Mouse (Mus musculus): ENCODE results near the gene Wdr25. TPM values are rescaled to one million over a fixed set of nuclear protein-coding genes. Genes with fewer than 3 reads are reported as not detected.

The Wdr25 gene
- total and polyA plus RNA-seq, 2 experiments = 9.4 to 11.4 TPM

DNA sequence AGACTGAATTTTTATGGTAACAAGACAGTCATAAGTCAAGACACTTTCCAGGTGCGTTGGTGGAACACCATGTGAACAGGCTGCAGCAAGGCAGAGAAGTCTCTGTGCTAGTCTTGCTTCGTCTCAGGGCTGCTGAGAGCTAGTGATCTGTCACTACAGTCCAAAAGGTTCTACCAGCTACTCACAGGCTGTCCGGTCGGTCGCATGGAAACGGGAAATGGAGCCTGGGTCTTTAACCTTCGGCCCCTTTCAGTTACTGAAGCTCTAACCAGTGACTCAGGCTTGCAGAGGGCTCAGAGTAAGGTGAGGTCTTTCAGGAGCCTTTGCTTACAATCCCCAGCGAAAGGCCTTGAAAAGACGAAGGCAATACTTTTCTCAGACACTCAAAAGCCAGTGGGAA lies 78.0 kb downstream of the Wdr25 start:
- 72% methylated on average over 9 of the region's 9 CpGs for WGBS
- no peaks in the 10 kb centered on the region for H3K27me3 ChIP-seq (ENCODE audit: control insufficient read depth, insufficient read depth, low read length)
- H3K36me3 ChIP-seq (ENCODE audit: control insufficient read depth, insufficient read depth, low read length) = no peaks in the 10 kb centered on the region
- no peaks in the 10 kb centered on the region for H3K4me1 ChIP-seq (ENCODE audit: control insufficient read depth, insufficient read depth, low read length)
- no peak overlapping the region for H3K27ac ChIP-seq (replicated peaks; ENCODE audit: insufficient read depth, low read depth, low read length)
- H3K4me3 ChIP-seq (ENCODE audit: insufficient read depth, low read depth, low read length) = no peak overlapping the region
- TF ChIP-seq POLR2A (IDR thresholded peaks at IDR 0.05; ENCODE audit: extremely low read depth, insufficient read depth, low read length) (no peak), CTCF (IDR thresholded peaks at IDR 0.05; ENCODE audit: low read depth, low read length) (no peak)
- DNase-seq (ENCODE audit: extremely low read depth, low read depth, low spot score) = no peak
- no peaks in the 10 kb centered on the region for H3K79me2 ChIP-seq (ENCODE audit: control insufficient read depth, insufficient read depth, low read length)
- no peak overlapping the region for H3K9ac ChIP-seq (ENCODE audit: low read depth, low read length)

DNA sequence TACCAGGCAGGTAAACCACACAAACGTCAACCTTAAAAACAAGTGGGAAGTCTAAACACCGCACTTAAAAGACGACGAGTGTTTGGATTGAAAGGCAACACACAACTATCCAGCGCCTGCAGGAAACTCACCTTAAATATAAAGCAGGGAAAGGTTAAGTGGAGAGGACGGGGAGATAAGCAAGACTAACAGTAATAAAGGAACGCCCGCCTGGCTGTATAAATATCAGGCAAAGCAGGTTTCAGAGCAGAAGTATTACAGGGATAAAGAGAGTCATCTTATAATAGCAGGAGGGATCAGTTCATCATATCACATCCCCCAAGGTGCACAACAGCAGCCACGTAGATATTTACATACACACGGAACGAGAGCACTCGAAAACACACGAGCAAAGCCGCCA lies 78.8 kb downstream of the Wdr25 start:
- Histone ChIP-seq H3K79me2 (ENCODE audit: control insufficient read depth, insufficient read depth, low read length) (no peaks in the 10 kb centered on the region), H3K27me3 (ENCODE audit: control insufficient read depth, insufficient read depth, low read length) (no peaks in the 10 kb centered on the region), H3K4me1 (ENCODE audit: control insufficient read depth, insufficient read depth, low read length) (no peaks in the 10 kb centered on the region), H3K36me3 (ENCODE audit: control insufficient read depth, insufficient read depth, low read length) (no peaks in the 10 kb centered on the region), H3K27ac (replicated peaks; ENCODE audit: insufficient read depth, low read depth, low read length) (no peak overlapping the region), H3K9ac (ENCODE audit: low read depth, low read length) (no peak overlapping the region), H3K4me3 (ENCODE audit: insufficient read depth, low read depth, low read length) (no peak overlapping the region)
- WGBS = 83% methylated on average over 14 of the region's 14 CpGs
- TF ChIP-seq POLR2A (IDR thresholded peaks at IDR 0.05; ENCODE audit: extremely low read depth, insufficient read depth, low read length) (no peak), CTCF (IDR thresholded peaks at IDR 0.05; ENCODE audit: low read depth, low read length) (no peak)
- DNase-seq (ENCODE audit: extremely low read depth, low read depth, low spot score) = no peak

DNA sequence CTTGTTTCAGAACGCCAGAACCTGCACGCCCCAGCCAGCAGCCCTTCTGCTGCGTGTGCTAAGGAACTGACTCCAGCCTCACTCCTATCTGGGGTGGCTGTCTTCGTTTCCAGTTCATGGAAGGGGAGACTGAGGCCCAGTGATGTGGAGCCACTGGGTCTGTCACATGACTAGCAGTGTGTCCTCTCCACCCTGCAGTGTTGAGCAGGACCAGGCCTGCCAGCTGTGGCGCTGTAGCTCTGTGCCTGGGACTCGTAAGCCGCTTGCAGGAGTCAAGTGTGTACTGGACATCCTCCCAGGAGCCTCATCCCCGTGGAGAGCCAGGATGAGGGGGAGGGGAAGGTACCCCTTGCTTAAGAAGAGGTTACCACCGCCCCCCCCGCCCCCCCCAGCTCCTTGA lies 86.5 kb downstream of the Wdr25 start:
- TF ChIP-seq CTCF (IDR thresholded peaks at IDR 0.05; ENCODE audit: low read depth, low read length) (no peak), POLR2A (IDR thresholded peaks at IDR 0.05; ENCODE audit: extremely low read depth, insufficient read depth, low read length) (no peak)
- no peaks in the 10 kb centered on the region for H3K27me3 ChIP-seq (ENCODE audit: control insufficient read depth, insufficient read depth, low read length)
- 71% methylated on average over 10 of the region's 10 CpGs for WGBS
- no peaks in the 10 kb centered on the region for H3K79me2 ChIP-seq (ENCODE audit: control insufficient read depth, insufficient read depth, low read length)
- DNase-seq (ENCODE audit: extremely low read depth, low read depth, low spot score) = no peak
- no peaks in the 10 kb centered on the region for H3K36me3 ChIP-seq (ENCODE audit: control insufficient read depth, insufficient read depth, low read length)
- no peaks in the 10 kb centered on the region for H3K4me1 ChIP-seq (ENCODE audit: control insufficient read depth, insufficient read depth, low read length)
- no peak overlapping the region for H3K9ac ChIP-seq (ENCODE audit: low read depth, low read length)
- H3K4me3 ChIP-seq (ENCODE audit: insufficient read depth, low read depth, low read length) = no peak overlapping the region
- no peak overlapping the region for H3K27ac ChIP-seq (replicated peaks; ENCODE audit: insufficient read depth, low read depth, low read length)

DNA sequence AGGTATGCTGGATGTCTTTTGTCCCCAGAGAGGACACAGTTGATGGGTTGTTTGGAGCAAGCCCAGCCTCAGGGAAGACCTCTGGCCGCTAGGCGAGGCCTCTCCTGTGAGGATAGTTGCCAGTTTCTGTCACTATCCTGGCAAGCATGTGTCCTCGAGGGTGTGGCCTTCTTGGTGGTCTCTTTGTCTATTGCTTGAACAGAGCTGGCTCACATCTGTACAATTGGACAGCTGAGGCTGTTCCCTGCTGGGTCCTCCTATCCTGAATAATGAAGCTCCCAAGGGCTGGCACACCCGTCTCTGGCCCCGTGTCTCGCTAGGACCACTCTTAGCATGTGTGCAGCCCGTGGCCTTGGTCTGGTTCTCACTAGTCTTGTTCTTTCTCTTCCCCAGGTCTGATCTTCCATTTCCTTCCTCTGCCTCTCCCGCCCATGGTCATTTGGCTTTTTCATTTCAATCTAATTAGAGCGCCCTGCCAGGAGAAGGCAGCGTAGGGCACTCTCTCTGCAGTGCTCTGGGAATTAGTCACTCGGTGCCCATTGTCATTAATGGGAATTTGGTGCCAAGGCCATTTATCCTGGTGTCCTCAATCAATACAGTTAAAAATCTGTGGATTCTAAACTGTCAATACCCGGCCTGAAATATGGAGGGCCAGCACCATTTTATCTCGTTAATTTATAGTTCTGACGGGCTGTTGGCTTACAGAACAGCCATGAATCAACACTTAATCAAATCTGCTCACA lies 88.7 kb downstream of the Wdr25 start:
- no peak overlapping the region for H3K9ac ChIP-seq (ENCODE audit: low read depth, low read length)
- H3K79me2 ChIP-seq (ENCODE audit: control insufficient read depth, insufficient read depth, low read length) = no peaks in the 10 kb centered on the region
- TF ChIP-seq POLR2A (IDR thresholded peaks at IDR 0.05; ENCODE audit: extremely low read depth, insufficient read depth, low read length) = no peak
- no peak for TF ChIP-seq CTCF (IDR thresholded peaks at IDR 0.05; ENCODE audit: low read depth, low read length)
- no peaks in the 10 kb centered on the region for H3K36me3 ChIP-seq (ENCODE audit: control insufficient read depth, insufficient read depth, low read length)
- H3K4me1 ChIP-seq (ENCODE audit: control insufficient read depth, insufficient read depth, low read length) = no peaks in the 10 kb centered on the region
- no peak for DNase-seq (ENCODE audit: extremely low read depth, low read depth, low spot score)
- H3K4me3 ChIP-seq (ENCODE audit: insufficient read depth, low read depth, low read length) = no peak overlapping the region
- WGBS = 94% methylated on average over 14 of the region's 14 CpGs
- H3K27me3 ChIP-seq (ENCODE audit: control insufficient read depth, insufficient read depth, low read length) = no peaks in the 10 kb centered on the region
- no peak overlapping the region for H3K27ac ChIP-seq (replicated peaks; ENCODE audit: insufficient read depth, low read depth, low read length)

DNA sequence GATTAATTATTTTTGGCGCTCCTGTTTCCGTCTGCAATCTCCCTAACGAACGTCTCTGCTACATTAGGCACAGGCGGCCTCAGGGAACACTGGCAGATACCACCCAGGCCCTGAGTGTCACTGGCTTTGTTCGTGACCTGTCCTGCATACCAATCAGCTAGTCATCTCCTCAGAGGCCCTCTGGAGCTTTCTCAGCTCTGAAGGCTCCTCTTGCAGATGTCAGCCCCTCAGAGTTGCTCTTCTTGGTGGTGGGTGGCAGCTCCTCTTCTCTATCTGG lies 89.2 kb downstream of the Wdr25 start:
- Histone ChIP-seq H3K4me1 (ENCODE audit: control insufficient read depth, insufficient read depth, low read length) (no peaks in the 10 kb centered on the region), H3K27ac (replicated peaks; ENCODE audit: insufficient read depth, low read depth, low read length) (no peak overlapping the region), H3K27me3 (ENCODE audit: control insufficient read depth, insufficient read depth, low read length) (no peaks in the 10 kb centered on the region), H3K4me3 (ENCODE audit: insufficient read depth, low read depth, low read length) (no peak overlapping the region), H3K79me2 (ENCODE audit: control insufficient read depth, insufficient read depth, low read length) (no peaks in the 10 kb centered on the region), H3K36me3 (ENCODE audit: control insufficient read depth, insufficient read depth, low read length) (no peaks in the 10 kb centered on the region), H3K9ac (ENCODE audit: low read depth, low read length) (no peak overlapping the region)
- TF ChIP-seq CTCF (IDR thresholded peaks at IDR 0.05; ENCODE audit: low read depth, low read length) (no peak), POLR2A (IDR thresholded peaks at IDR 0.05; ENCODE audit: extremely low read depth, insufficient read depth, low read length) (no peak)
- no peak for DNase-seq (ENCODE audit: extremely low read depth, low read depth, low spot score)
- WGBS = 95% methylated on average over 6 of the region's 6 CpGs

DNA sequence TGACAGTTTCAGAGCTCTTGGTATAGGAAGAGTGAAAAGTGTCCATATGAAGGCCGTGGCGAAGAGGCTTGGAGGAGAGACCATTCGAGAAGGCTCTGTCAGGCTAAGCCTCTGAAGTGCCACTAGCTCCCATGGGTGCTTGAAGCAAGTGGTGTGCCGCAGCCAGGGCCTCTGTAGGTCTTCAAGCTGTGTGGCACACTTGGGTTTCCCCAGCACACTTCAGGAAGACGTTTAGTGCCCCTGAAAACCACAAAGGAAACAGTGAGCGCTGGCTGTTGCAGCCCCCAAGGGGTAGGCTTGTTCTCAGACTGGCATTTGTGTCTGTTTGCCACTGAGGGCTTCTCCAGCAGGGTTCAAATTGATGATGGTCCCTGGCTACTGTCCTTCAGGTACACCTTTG lies 90.1 kb downstream of the Wdr25 start:
- no peak for DNase-seq (ENCODE audit: extremely low read depth, low read depth, low spot score)

More for the DNA sequence above, 90.1 kb downstream of the Wdr25 start:
- no peaks in the 10 kb centered on the region for H3K36me3 ChIP-seq (ENCODE audit: control insufficient read depth, insufficient read depth, low read length)
- 91% methylated on average over 6 of the region's 6 CpGs for WGBS
- no peaks in the 10 kb centered on the region for H3K4me1 ChIP-seq (ENCODE audit: control insufficient read depth, insufficient read depth, low read length)
- no peaks in the 10 kb centered on the region for H3K79me2 ChIP-seq (ENCODE audit: control insufficient read depth, insufficient read depth, low read length)
- H3K4me3 ChIP-seq (ENCODE audit: insufficient read depth, low read depth, low read length) = no peak overlapping the region
- H3K27me3 ChIP-seq (ENCODE audit: control insufficient read depth, insufficient read depth, low read length) = no peaks in the 10 kb centered on the region
- no peak overlapping the region for H3K9ac ChIP-seq (ENCODE audit: low read depth, low read length)
- TF ChIP-seq POLR2A (IDR thresholded peaks at IDR 0.05; ENCODE audit: extremely low read depth, insufficient read depth, low read length) (no peak), CTCF (IDR thresholded peaks at IDR 0.05; ENCODE audit: low read depth, low read length) (no peak)
- H3K27ac ChIP-seq (replicated peaks; ENCODE audit: insufficient read depth, low read depth, low read length) = no peak overlapping the region

Data from liver, adult 2 months (tissue).